Mouse (Mus musculus) neural tube, embryonic 10.5 days (tissue): ENCODE measurements around the gene Pvrig.
"Not testable (repeated sequence)": the region's sequence is repeated elsewhere in the genome, so short reads cannot be mapped to it uniquely, and the experiment has no call there.

ENCODE experiments used
- DNase-seq: peaks from one replicate; pipeline ENCODE4 v3.0.0-alpha.2; 2017; ENCODE audit warnings: low spot score; ENCODE audit errors: extremely low spot score

The Pvrig gene

DNA sequence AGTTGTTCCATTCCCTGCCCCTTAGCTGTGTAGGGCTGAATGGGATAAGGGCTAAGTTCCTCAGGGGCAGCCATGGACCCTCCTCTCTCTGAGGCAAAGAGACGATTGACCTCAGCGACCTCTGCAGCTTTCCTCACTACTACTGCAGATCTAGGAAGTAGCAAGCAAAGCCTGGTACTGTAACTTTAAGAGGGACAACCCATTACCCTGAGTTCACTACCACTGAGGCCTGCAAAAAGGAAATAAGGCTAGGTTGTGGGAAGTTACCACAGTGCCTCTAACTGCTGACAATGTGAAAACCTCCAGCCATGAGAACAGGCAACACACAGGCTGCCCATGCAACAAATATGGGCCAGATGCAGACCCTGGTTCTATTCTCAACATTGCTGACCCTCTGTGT lies at the start of gene Pvrig:
TSS of gene Pvrig (plus strand) at position 301 of the 400 bp plus-strand sequence.
- DNase-seq: no peak

- DNase-seq: no peak
These were observed 47.6 kb upstream of the Pvrig start for GRCm38 (mm10) chr5:138294158-138294557.

DNA sequence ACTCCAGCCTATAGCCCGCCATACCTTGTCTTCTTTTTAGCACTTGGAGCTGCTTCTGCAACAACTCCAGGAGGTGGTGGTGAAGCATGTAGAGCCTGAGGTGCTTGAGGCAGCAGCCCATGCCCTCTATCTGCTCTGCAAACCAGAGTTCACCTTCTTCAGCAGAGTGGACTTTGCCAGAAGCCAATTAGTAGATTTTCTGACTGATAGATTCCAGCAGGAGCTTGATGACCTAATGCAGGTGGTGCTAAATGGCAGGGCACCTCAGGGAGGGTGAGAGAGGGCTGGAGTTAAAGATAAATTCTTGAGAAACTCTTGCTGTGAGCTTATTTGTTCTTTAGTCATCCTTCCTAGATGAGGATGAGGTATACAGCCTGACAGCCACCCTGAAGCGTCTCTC lies 42.1 kb upstream of the Pvrig start:
- no peak for DNase-seq

DNA sequence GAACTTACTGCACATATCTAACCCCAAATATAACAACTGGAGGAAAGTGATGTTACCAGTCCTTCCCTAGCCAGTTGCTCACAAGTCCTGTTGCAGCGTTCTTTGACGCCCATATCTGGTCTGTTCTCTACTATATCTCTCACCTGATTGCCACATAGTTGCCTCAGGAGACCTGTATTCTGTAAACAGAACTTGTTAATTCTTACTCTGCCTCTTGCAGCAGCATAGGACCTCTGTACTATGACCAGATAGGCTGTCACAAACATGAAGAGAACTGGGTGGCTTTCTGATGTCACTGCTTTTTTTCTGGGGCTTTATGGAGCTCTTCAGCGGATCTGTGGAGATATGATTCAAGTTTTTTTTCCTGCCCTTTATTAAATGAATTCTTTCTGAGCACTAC lies 29.0 kb upstream of the Pvrig start:
- no peak for DNase-seq

DNA sequence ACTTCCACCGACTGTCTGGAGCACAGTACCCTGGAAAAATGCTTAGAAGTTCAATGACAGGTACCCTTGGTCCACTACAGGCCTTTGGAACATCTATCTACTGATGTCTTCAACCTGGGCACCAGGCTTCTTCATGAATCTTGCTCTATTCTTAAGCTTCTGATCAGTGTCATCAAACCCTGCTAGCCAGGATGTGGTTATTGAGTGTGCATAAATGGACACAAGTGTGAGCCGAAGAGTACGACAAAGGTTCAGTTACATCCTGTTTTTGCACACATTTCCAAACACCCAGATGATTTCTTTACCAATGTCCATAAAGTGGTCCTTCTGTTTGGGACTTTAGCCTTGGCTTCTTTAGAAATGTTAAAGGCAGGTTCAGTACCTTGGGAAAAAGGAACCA lies 1.5 kb downstream of the Pvrig start:
- no peak for DNase-seq

DNA sequence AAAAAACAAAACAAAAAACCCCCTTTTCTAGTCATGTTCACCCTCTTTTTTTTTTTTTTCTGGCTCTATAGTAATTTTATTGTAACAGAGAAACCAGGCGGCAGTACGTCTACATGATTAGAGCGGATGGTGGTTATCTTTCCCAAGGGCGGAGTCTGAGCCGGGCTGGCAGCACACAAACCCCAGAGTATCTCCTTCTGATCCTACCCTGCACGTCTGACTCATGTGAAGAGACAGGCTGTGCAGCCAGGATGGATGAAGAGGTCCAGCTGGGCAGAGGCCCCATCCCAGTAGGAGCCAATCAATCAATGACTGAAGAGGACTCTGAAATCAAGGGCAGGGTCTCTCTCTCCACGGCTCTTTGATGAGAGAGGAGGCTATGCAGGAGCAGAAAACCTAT lies 21.4 kb downstream of the Pvrig start:
- not testable (repeated sequence) for DNase-seq

- DNase-seq: not testable (repeated sequence)
These were observed 23.6 kb downstream of the Pvrig start for GRCm38 (mm10) chr5:138365347-138365746.
